ENCODE assay signal across 8 mouse cellular contexts in genomic region chr13:48625433-48626184, GRCm38 (mm10). TPM values are rescaled to one million over a fixed set of nuclear protein-coding genes. Genes with fewer than 3 reads are reported as not detected.
DNase-seq lines count a peak whose midpoint lies in the region; ATAC-seq and TF ChIP-seq lines count a peak whose summit lies in the region.

Gene Ptpdc1 (minus strand): TSS chr13:48625664.

- intact Hi-C loops in left cerebral cortex, postnatal 36 days (cut with DNase I): no loop called here

- 0 out of 2 replicates have a peak, but pooled peaks cover 7% of the 10 kb centered on the region for H3K4me1 ChIP-seq in embryonic facial prominence, embryonic 12.5 days
- H3K4me1 ChIP-seq in intestine, postnatal 0 days (replicated peaks; ENCODE audit: control insufficient read depth, insufficient read depth, low read length): no peaks in the 10 kb centered on the region
- peaks cover 13% of the 10 kb centered on the region for H3K4me1 ChIP-seq in midbrain, embryonic 10.5 days

- peak; percentile 96 for ATAC-seq in embryonic facial prominence, embryonic 12.5 days (ENCODE audit: insufficient number of reproducible peaks, insufficient read depth, low FRiP score, low TSS enrichment)
- peak; percentile 99 for ATAC-seq in granulocyte monocyte progenitor cell, adult 5-6 weeks (replicated peaks; ENCODE audit: poor library complexity, severe bottlenecking)
- peak; percentile 100 for ATAC-seq in intestine, postnatal 0 days

- 3% methylated on average over 76 of the region's 76 CpGs for WGBS in embryonic facial prominence, embryonic 12.5 days
- 2% methylated on average over 72 of the region's 76 CpGs for WGBS in intestine, postnatal 0 days
- 4% methylated on average over 76 of the region's 76 CpGs for whole genome bisulfite sequencing in midbrain, embryonic 10.5 days

- no peaks in the 10 kb centered on the region for H3K36me3 ChIP-seq in embryonic facial prominence, embryonic 12.5 days
- H3K36me3 ChIP-seq in intestine, postnatal 0 days (ENCODE audit: control insufficient read depth, insufficient read depth): no peaks in the 10 kb centered on the region
- H3K36me3 ChIP-seq in midbrain, embryonic 10.5 days: no peaks in the 10 kb centered on the region

- peak within 1 kb of the TSS; percentile 84 for H3K9ac ChIP-seq in embryonic facial prominence, embryonic 12.5 days
- peak within 1 kb of the TSS; percentile 69 for H3K9ac ChIP-seq in intestine, postnatal 0 days (ENCODE audit: low read depth, low read length)

- H3K27ac ChIP-seq in embryonic facial prominence, embryonic 12.5 days: peak within 1 kb of the TSS; percentile 83
- peak within 1 kb of the TSS; percentile 41 for H3K27ac ChIP-seq in intestine, postnatal 0 days (ENCODE audit: low read depth, low read length)
- peak within 1 kb of the TSS; percentile 94 for H3K27ac ChIP-seq in midbrain, embryonic 10.5 days (replicated peaks)

- DNase-seq in adrenal gland, postnatal 36 days: peak; percentile 98
- peak; percentile 98 for DNase-seq in left cerebral cortex, postnatal 36 days (ENCODE audit: low spot score in 2 of 2)
- DNase-seq in midbrain, embryonic 10.5 days (ENCODE audit: low spot score): peak; percentile 97
- DNase-seq in right cerebral cortex, postnatal 36 days (ENCODE audit: low spot score in 2 of 2): peak; percentile 97
- DNase-seq in urinary bladder, postnatal 4 days (ENCODE audit: low spot score in 2 of 2): peak; percentile 96 to 98

- H3K9me3 ChIP-seq in embryonic facial prominence, embryonic 12.5 days: no peaks in the 10 kb centered on the region
- no peaks in the 10 kb centered on the region for H3K9me3 ChIP-seq in intestine, postnatal 0 days (ENCODE audit: control insufficient read depth)
- no peaks in the 10 kb centered on the region for H3K9me3 ChIP-seq in midbrain, embryonic 10.5 days (replicated peaks)

- peak within 1 kb of the TSS; percentile 70 for H3K4me2 ChIP-seq in embryonic facial prominence, embryonic 12.5 days (replicated peaks)
- peak within 1 kb of the TSS; percentile 85 for H3K4me2 ChIP-seq in intestine, postnatal 0 days (replicated peaks; ENCODE audit: low read depth)

- 0 out of 2 replicates have a peak, but pooled peaks cover 3% of the 10 kb centered on the region for H3K27me3 ChIP-seq in embryonic facial prominence, embryonic 12.5 days
- 0 out of 2 replicates have a peak, but pooled peaks cover 3% of the 10 kb centered on the region for H3K27me3 ChIP-seq in intestine, postnatal 0 days (replicated peaks; ENCODE audit: control insufficient read depth, insufficient read depth, low read length)
- H3K27me3 ChIP-seq in midbrain, embryonic 10.5 days (ENCODE audit: low read depth, poor library complexity, severe bottlenecking): peaks cover 19% of the 10 kb centered on the region

- H3K4me3 ChIP-seq in embryonic facial prominence, embryonic 12.5 days: peak within 1 kb of the TSS; percentile 63
- peak within 1 kb of the TSS; percentile 65 for H3K4me3 ChIP-seq in intestine, postnatal 0 days (ENCODE audit: low read depth, low read length)
- H3K4me3 ChIP-seq in midbrain, embryonic 10.5 days: peak within 1 kb of the TSS; percentile 79

- no peak for TF ChIP-seq CTCF in intestine, postnatal 0 days (IDR thresholded peaks at IDR 0.05; ENCODE audit: low read depth)

RNA-seq across cellular contexts. Expression of gene Ptpdc1, which starts in this region (rescaled TPM):
- 1 to 10 TPM; 5.0 to 6.3 TPM for total RNA-seq in adrenal gland, postnatal 36 days (2021)
- polyA plus RNA-seq in embryonic facial prominence, embryonic 12.5 days (2016; fragmentation: Nextera tagmentation; extraction: Ambion mirVana): 23.5 and 25.3 TPM in 2 replicates
- 3.2 TPM in 1 of 2 replicates, not detected in the other for total RNA-seq in granulocyte monocyte progenitor cell, adult 5-6 weeks (2014; fragmentation: Nextera tagmentation)
- 0.82 and 1.1 TPM in 2 replicates for total RNA-seq in granulocyte monocyte progenitor cell, adult 5-6 weeks (2017)
- polyA plus RNA-seq in intestine, postnatal 0 days (2015; fragmentation: Nextera tagmentation; extraction: Ambion mirVana): 1.9 and 2.5 TPM in 2 replicates
- 10 to 100 TPM; 23.5 to 28.9 TPM for total RNA-seq in left cerebral cortex, postnatal 36 days (2021)
- polyA plus RNA-seq in midbrain, embryonic 10.5 days (2016; fragmentation: Nextera tagmentation; extraction: Ambion mirVana): 11.0 and 13.8 TPM in 2 replicates

Comparison
In these comparisons a context has a peak if more than half of its experiments do, and no peak if none do; other contexts are left out.
1. Peak in every context shown above with its lines: DNase-seq, ATAC-seq, H3K4me3 ChIP-seq and H3K27ac ChIP-seq.
2. H3K27ac ChIP-seq: peak in every context shown above with its lines; median percentile 94 in midbrain, embryonic 10.5 days; 83 in embryonic facial prominence, embryonic 12.5 days; 41 in intestine, postnatal 0 days.